Mouse (Mus musculus): ENCODE results near the gene Mrps25. TPM values are rescaled to one million over a fixed set of nuclear protein-coding genes. Genes with fewer than 3 reads are reported as not detected.

The Mrps25 gene
- total RNA-seq, 2 experiments from 2014 or later, result 53.2 to 56.2 TPM

- no peak for DNase-seq
These were observed 56.9 kb downstream of the Mrps25 start for GRCm38 (mm10) chr6:92126861-92127468.

GRCm38 (mm10) chr6:92124547-92124946 lies 59.3 kb downstream of the Mrps25 start:
- DNase-seq, result no peak

Other genes with a start within 250 kb of the Mrps25 start
- 1 to 10 TPM; 4.5 to 5.2 TPM for gene Fgd5, start 205.2 kb downstream of the Mrps25 start, total RNA-seq (2021)
- 10 to 100 TPM; 77.6 to 87.9 TPM for gene Nr2c2, start 92.6 kb downstream of the Mrps25 start, total RNA-seq (2021)
- 10 to 100 TPM; 41.7 to 45.3 TPM for gene Rbsn, start 30.9 kb upstream of the Mrps25 start, total RNA-seq (2021)
- gene Trh, start 60.6 kb upstream of the Mrps25 start, total RNA-seq (2021), result 1 to 10 TPM; 1.1 to 1.3 TPM

Measured in layer of hippocampus, postnatal 36 days (tissue).